Mouse (Mus musculus) embryo, embryonic 11.5 days (tissue): ENCODE measurements around the gene H2al2c.
"Not testable (repeated sequence)": the region's sequence is repeated elsewhere in the genome, so short reads cannot be mapped to it uniquely, and the experiment has no call there.

ENCODE experiments used
- DNase-seq: peaks from one replicate; pipeline ENCODE4 v3.0.0-alpha.2; 2012; ENCODE audit warnings: low read depth, low spot score

Gene H2al2c

DNA sequence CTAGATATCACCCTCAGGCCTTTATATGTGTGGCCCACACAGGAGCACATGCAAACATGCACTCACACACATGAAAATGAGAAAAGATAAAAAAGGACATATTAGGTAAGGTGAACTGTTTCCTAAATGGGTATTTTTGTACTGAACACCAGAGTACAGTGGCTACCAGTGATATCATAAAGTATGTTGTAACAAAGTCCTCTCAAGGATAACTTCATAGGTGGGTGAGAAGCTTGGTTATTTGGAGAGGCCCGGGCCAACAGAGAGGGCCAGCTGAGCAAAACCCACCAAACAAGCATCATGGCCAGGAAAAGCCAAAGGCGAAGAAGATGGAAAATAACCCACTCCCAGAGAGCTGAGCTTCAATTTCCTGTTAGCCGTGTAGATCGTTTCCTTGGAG, at the start of gene H2al2c:
TSS of gene H2al2c (plus strand) at position 301 of the 400 bp plus-strand sequence.
- DNase-seq, result not testable (repeated sequence)
